Mouse (Mus musculus): ENCODE data around the gene Gm20388.

DNA sequence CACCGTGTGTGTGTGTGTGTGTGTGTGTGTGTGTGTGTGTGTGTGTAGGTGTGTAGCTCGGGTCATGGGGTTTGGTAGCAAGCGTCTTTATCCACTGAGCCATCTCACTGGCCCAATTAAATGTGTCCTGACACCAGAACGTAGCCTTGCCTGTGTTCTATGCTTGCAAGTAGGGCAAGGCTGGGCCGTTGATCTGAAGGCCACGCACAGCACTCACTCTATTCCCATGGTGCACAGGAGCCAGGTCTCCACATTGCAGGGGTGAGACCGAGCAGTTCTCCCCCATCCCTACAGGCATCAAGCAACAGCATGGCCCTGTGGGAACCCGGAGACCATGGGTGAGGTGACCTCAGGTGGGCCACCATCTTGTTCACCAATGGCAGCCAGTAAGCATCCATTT is 511.6 kb downstream of the Gm20388 start:
- TF ChIP-seq POLR2A (IDR thresholded peaks at IDR 0.05; ENCODE audit: extremely low read depth, insufficient read depth, low read length) (no peak), CTCF (IDR thresholded peaks at IDR 0.05; ENCODE audit: extremely low read depth, insufficient read depth, low read length) (no peak)

Data from cortical plate, adult 2 months (tissue).